Mouse (Mus musculus) thymus, postnatal 36 days (tissue): ENCODE results near the gene Nat8l.
A peak's percentile ranks its signal among the peaks of the same experiment; 100 is the strongest.
"Not testable (repeated sequence)": the region's sequence is repeated elsewhere in the genome, so short reads cannot be mapped to it uniquely, and the experiment has no call there.

Source experiments
- DNase-seq, 2 experiments: peaks; one replicate each; pipeline ENCODE4 v3.0.0; 2022; ENCODE audit warnings: mixed read lengths in 2 of 2

Gene Nat8l

DNA sequence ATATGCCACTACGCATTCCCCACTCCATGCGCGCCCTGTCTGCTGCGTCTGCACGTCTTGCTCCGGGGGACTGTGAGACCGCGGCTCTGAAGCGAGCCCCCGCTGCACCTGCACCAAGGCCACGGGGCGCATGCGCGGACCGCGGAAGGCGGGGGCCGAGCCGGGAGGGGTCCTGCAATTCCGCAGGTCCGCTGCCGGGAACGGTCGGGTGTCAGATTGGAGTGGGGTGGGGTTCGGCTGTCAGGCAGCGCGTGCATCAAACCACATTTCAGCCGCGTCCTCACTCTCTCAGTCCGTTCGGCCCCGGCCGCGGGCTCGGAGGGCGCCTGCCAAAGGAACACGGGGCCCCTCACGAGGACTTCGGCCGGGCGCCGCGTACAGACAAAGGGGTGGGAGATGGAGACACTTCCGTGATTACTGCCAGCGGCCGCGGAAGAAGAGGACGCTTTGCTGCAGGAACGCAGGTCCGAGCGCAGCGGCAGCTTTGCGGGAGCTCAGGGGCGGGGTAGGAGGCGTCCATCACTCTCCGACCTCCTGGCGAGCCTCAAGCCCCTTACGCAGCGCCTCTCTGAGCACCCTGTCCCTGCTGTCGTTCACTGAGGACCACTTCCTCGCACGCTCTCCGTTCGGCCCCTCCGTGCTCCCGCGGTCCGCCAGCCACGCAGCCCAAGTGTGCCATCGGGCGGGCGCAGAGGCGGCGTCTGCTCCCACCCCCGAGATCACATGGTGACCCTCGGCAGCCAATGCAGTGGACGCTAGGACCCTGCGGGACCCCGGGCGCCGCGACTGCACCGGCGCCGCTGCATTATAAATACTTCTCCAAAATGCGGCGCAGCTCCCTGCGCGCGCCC lies at the start of gene Nat8l:
Gene Nat8l (plus strand): TSS at position 142 of the 851 bp plus-strand sequence.
- peak; percentile 73 to 76 for DNase-seq

GRCm38 (mm10) chr5:33947035-33947434 lies 48.7 kb upstream of the Nat8l start:
- DNase-seq: not testable (repeated sequence)

GRCm38 (mm10) chr5:33948314-33948713 lies 47.5 kb upstream of the Nat8l start:
- no peak for DNase-seq

GRCm38 (mm10) chr5:33953471-33954185 lies 42.2 kb upstream of the Nat8l start:
- no peak for DNase-seq

- DNase-seq: peak; percentile 74 to 76
Observed at GRCm38 (mm10) chr5:33954354-33954753, 41.4 kb upstream of the Nat8l start.

DNA sequence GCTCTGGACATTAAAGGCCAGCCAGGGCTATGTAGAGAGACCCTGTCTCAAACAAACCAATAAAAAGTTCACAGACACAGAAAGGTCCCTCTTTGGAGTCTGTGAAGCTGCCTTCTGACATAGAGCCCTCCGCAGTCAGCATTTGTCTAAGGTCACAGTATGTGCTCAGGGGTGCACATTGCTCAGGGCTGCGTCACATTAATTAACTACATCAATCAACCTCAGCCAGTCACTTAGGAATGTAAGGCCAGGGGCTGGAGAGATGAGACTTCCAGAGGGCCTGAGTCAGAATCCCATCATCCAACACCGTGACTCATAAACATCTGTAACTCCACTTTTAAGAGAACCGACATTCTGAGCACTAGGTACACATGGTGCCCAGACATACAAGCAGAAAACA lies 39.9 kb upstream of the Nat8l start:
- no peak for DNase-seq

DNA sequence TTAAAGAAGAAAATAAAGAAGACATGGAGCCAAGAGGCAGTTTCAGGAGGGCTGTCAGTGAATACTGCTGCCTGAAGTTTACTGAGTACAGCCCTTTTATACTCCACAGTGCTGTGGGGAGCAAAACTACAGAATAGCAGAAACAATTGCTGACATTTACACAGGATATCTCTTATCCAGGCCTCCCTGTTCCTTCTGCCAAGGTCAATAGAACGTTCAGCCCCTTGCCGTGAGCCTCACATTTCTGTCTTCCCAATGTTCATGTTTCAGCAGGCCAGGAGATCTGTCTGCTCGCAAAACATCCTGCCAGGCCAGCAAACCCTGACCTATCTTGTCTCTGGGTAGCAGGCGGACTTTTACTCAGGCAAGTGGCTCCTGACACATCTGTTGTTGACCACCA lies 36.4 kb upstream of the Nat8l start:
- no peak for DNase-seq

GRCm38 (mm10) chr5:33974736-33975135 lies 21.0 kb upstream of the Nat8l start:
- DNase-seq: no peak

- DNase-seq: no peak
Observed at GRCm38 (mm10) chr5:33976267-33976666, 19.5 kb upstream of the Nat8l start.

- DNase-seq: no peak
Observed at GRCm38 (mm10) chr5:33982731-33983259, 13.0 kb upstream of the Nat8l start.

GRCm38 (mm10) chr5:33983309-33984121 lies 12.3 kb upstream of the Nat8l start, which contains the start of gene Gm1673:
TSS of gene Gm1673 (plus strand) at chr5:33983433.
- peak; percentile 87 to 90 for DNase-seq

- DNase-seq: peak; percentile 45 to 54
Observed at GRCm38 (mm10) chr5:33994671-33995625, 836 bp upstream of the Nat8l start.

- no peak for DNase-seq
Observed at GRCm38 (mm10) chr5:33996694-33997045, 886 bp downstream of the Nat8l start.

GRCm38 (mm10) chr5:33997051-33997741 lies 1.4 kb downstream of the Nat8l start:
- no peak for DNase-seq

DNA sequence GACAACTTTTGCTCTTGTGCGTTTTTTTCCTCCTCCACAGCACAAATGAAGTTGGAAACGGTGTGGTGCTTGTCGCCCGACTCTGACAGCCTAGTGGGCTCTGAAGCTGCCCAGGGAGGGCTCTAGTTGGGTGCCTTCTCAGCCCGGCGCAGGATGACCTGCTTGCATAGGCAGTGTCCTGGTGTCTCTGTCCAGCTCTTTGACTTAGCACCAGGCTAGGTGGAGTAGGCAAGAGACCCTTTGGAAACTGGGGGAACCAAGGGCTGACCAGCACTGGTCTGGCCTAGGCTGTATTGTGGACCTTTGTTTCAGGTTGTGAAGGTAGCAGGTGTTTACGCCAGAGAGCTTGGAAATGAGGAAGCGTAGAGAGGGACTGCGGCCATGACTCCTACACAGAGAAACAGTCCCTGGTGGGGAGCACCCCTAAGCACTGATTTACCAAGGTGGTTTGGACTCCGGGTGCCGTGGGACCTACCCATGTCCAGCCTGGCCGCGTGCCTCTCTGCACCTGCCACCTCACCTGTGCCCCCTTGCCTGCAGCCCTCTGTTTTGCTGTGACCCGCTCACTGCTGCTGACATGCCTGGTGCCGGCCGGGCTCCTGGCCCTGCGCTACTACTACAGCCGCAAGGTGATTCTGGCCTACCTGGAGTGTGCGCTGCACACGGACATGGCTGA lies 2.2 kb downstream of the Nat8l start:
- no peak for DNase-seq

DNA sequence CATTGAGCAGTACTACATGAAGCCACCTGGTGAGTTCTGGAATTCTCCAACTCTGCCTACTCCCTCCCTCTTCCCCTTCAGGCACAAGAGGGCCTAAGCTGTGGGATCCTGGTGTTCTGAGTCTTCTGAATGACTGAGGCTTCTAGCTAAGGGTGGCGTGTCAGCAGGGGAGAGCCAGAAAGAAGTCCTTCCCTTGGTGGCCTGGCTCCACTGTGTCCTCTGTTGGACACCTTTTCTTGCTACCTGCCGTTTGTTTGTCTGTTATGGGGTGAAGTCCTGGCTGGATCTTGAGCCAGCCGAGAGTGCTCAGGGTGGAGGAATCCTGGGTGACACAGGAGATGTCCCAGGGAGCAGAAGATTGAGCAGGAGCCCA lies 2.7 kb downstream of the Nat8l start:
- no peak for DNase-seq

DNA sequence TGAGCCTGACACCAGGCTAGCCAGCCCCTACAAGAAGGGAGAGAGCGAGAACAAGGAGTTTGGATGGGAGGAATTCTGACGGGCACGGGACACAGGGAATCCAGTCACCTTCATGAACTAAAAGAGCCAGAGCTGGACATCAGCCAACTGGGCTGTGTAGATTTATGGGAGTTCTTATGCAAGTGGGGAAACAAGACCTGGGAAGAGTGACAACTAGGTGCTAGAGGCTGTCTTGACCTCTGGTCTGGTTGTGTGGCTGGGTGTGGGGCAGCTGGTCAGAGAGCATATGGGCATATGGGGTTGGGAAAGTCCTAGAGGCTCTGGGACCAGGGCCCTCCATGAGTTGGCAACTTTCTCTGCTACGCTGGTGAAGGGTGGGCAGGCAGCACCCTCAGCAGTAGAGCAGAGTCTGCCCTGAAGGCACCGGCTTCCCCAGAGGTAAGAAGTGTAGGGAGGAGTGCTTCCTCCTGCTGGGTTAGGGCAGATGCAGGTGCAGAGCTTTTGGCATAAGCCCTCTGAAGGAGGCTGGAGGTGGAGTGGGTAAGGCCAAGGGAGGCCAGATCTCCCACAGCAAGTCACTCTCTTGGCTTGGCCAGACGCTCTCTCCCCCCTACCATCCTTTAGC lies 3.8 kb downstream of the Nat8l start:
- no peak for DNase-seq

- no peak for DNase-seq
Observed at GRCm38 (mm10) chr5:34000809-34001208, 5.0 kb downstream of the Nat8l start.

- no peak for DNase-seq
Observed at GRCm38 (mm10) chr5:34001401-34001800, 5.6 kb downstream of the Nat8l start.

DNA sequence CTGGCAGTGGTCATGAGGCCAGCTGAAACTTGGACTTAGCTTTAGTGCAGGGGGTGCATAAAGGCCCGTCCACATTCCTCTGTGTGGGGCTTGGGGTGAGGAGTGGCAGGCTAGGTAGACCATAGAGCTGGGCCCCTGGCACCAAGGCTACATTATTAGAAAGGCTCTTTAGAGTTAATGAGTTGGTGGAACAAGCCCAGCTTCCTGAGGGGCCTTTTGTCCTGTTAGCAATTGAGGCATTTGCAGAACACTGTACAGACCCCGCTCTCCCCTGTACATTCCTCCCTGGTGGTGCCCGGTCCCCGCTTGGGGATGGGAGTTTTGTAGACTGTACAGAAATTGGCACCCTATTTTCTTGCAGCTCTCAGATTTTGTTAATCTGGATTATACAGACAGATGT lies 6.9 kb downstream of the Nat8l start:
- no peak for DNase-seq
